Comparison of ENCODE assay signal across 7 mouse cellular contexts in the genomic region with DNA sequence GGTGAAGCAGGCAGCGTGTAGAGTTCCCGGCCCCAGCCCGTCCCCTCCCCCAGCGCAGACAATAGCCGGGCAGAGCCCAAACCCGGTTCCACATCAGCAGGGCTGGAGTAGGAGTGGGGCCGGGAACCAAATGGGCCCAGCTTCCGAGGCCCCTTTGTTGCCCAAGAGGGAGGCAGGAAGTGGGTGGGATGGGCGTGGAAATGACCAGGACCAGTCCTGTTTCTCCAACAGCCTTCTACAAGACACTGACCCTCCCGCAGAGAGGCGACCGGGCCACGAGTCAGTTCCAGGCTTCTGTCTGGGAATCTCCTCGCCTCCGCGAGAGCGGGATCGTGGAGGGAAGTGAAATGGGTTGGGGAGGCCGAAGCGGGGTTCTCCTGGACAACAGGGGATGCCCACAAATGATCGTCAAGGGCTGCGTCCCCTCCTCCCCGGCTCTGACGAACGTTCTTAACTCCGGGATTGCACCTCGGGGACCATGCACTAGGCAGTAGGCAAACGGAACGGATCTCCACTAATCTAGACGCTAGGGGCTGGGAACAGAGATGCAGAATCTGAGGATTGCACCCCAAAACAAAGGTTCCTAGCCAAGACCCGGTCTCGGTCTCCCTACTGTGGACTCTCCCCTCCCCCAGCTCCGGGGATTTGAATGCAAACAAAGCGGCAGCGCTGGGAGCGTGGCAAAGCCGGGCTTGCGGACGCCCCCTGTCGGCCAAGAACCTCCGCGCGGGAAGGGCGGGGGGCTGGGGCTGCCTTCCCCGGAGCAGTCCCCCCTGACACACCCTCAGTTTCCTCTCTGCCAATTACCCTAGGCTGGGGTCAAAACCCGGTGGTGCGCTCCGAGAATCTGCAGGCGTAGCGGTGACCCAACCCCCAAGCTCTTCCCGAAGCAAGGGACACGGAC. TPM values are rescaled to one million over a fixed set of nuclear protein-coding genes. Genes with fewer than 3 reads are reported as not detected.
DNase-seq lines count a peak whose midpoint lies in the region; ATAC-seq lines count a peak whose summit lies in the region.

No protein-coding gene starts in this region.

- H3K4me3 ChIP-seq in limb, embryonic 10.5 days: peak overlapping the region; percentile 94
- H3K4me3 ChIP-seq in midbrain, embryonic 12.5 days: peak overlapping the region; percentile 94

- H3K36me3 ChIP-seq in limb, embryonic 10.5 days: peaks cover 42% of the 10 kb centered on the region
- peaks cover 35% of the 10 kb centered on the region for H3K36me3 ChIP-seq in midbrain, embryonic 12.5 days

- peak overlapping the region; percentile 99 for H3K4me2 ChIP-seq in midbrain, embryonic 12.5 days (replicated peaks)

- H3K9ac ChIP-seq in midbrain, embryonic 12.5 days (replicated peaks): peak overlapping the region; percentile 98

- H3K27me3 ChIP-seq in limb, embryonic 10.5 days (ENCODE audit: low read depth, poor library complexity, severe bottlenecking): no peaks in the 10 kb centered on the region
- peaks cover 8% of the 10 kb centered on the region for H3K27me3 ChIP-seq in midbrain, embryonic 12.5 days

- no peaks in the 10 kb centered on the region for H3K9me3 ChIP-seq in limb, embryonic 10.5 days (replicated peaks)
- no peaks in the 10 kb centered on the region for H3K9me3 ChIP-seq in midbrain, embryonic 12.5 days

- under 1% methylated on average over 52 of the region's 52 CpGs for WGBS in limb, embryonic 10.5 days
- WGBS in midbrain, embryonic 12.5 days: under 1% methylated on average over 52 of the region's 52 CpGs

- peak; percentile 70 for ATAC-seq in midbrain, embryonic 12.5 days (ENCODE audit: low FRiP score, low read depth)

- peak; percentile 92 to 93 for DNase-seq in adrenal gland, adult 18-20 months (ENCODE audit: low spot score in 2 of 2)
- peak; percentile 91 for DNase-seq in embryo, embryonic 11.5 days (ENCODE audit: low read depth, low spot score)
- peak; percentile 100 for DNase-seq in heart, adult 11 months
- DNase-seq in kidney, adult 11 months: peak; percentile 84
- DNase-seq in limb, embryonic 10.5 days (ENCODE audit: low spot score): peak; percentile 98
- DNase-seq in spleen, adult 12 weeks (ENCODE audit: low spot score): peak; percentile 25

- peak overlapping the region; percentile 99 for H3K27ac ChIP-seq in limb, embryonic 10.5 days
- peak overlapping the region; percentile 99 for H3K27ac ChIP-seq in midbrain, embryonic 12.5 days (replicated peaks)

- peaks cover 66% of the 10 kb centered on the region for H3K4me1 ChIP-seq in limb, embryonic 10.5 days
- H3K4me1 ChIP-seq in midbrain, embryonic 12.5 days: peaks cover 41% of the 10 kb centered on the region

RNA-seq across cellular contexts. Expression of a gene that starts 1.3 kb away (rescaled TPM):
- total RNA-seq in adrenal gland, adult 18-20 months (2021): 10 to 100 TPM; 13.7 to 15.8 TPM
- polyA plus RNA-seq in limb, embryonic 10.5 days (2016; fragmentation: Nextera tagmentation; extraction: Ambion mirVana): 28.5 and 34.2 TPM in 2 replicates
- 35.2 and 37.6 TPM in 2 replicates for polyA plus RNA-seq in midbrain, embryonic 12.5 days (2016; fragmentation: Nextera tagmentation; extraction: Ambion mirVana)

RNA-seq across cellular contexts. Expression of a gene that starts 9.6 kb away (rescaled TPM):
- total RNA-seq in adrenal gland, adult 18-20 months (2021): 10 to 100 TPM; 11.0 to 11.1 TPM
- polyA plus RNA-seq in limb, embryonic 10.5 days (2016; fragmentation: Nextera tagmentation; extraction: Ambion mirVana): 19.5 and 20.3 TPM in 2 replicates
- polyA plus RNA-seq in midbrain, embryonic 12.5 days (2016; fragmentation: Nextera tagmentation; extraction: Ambion mirVana): 19.6 and 19.8 TPM in 2 replicates

RNA-seq across cellular contexts. Expression of a gene that starts 17.6 kb away (rescaled TPM):
- not detected for total RNA-seq in adrenal gland, adult 18-20 months (2021)
- polyA plus RNA-seq in limb, embryonic 10.5 days (2016; fragmentation: Nextera tagmentation; extraction: Ambion mirVana): 0.39 TPM in 1 of 2 replicates, not detected in the other
- polyA plus RNA-seq in midbrain, embryonic 12.5 days (2016; fragmentation: Nextera tagmentation; extraction: Ambion mirVana): 0.55 TPM in 1 of 2 replicates, not detected in the other

RNA-seq across cellular contexts. Expression of a gene that starts 20.1 kb away (rescaled TPM):
- total RNA-seq in adrenal gland, adult 18-20 months (2021): 10 to 100 TPM; 10.3 to 10.6 TPM
- polyA plus RNA-seq in limb, embryonic 10.5 days (2016; fragmentation: Nextera tagmentation; extraction: Ambion mirVana): 14.3 and 16.8 TPM in 2 replicates
- 19.8 and 21.1 TPM in 2 replicates for polyA plus RNA-seq in midbrain, embryonic 12.5 days (2016; fragmentation: Nextera tagmentation; extraction: Ambion mirVana)

RNA-seq across cellular contexts. Expression of a gene that starts 45.1 kb away (rescaled TPM):
- total RNA-seq in adrenal gland, adult 18-20 months (2021): 10 to 100 TPM; 20.8 to 28.9 TPM
- polyA plus RNA-seq in limb, embryonic 10.5 days (2016; fragmentation: Nextera tagmentation; extraction: Ambion mirVana): 3.6 and 4.5 TPM in 2 replicates
- polyA plus RNA-seq in midbrain, embryonic 12.5 days (2016; fragmentation: Nextera tagmentation; extraction: Ambion mirVana): 3.8 and 4.6 TPM in 2 replicates

Comparison
In these comparisons a context has a peak if more than half of its experiments do, and no peak if none do; other contexts are left out.
1. Peak in every context shown above with its lines: DNase-seq, ATAC-seq, H3K4me3 ChIP-seq and H3K27ac ChIP-seq.
2. DNase-seq: peak in every context shown above with its lines; median percentile 100 in heart, adult 11 months; 98 in limb, embryonic 10.5 days; 92 in adrenal gland, adult 18-20 months; 91 in embryo, embryonic 11.5 days; 84 in kidney, adult 11 months; 25 in spleen, adult 12 weeks.